Mouse (Mus musculus) MEL (cell line): ENCODE measurements around the gene Ifitm10.
"Not testable (repeated sequence)": the region's sequence is repeated elsewhere in the genome, so short reads cannot be mapped to it uniquely, and the experiment has no call there.

ENCODE experiments used
- CTCF ChIP-seq, 3 experiments: IDR thresholded peaks in 2 of 3; conservative IDR thresholded peaks in 1 of 3; 2 replicates each; pipeline ENCODE4 v1.5.1; 2011 to 2012; ENCODE audit warnings: low read length in 3 of 3, low read depth in 2 of 3, mild to moderate bottlenecking in 2 of 3, improper control_type of control experiment in 1 of 3, inconsistent platforms in 1 of 3, mixed read lengths in 1 of 3, moderate library complexity in 1 of 3; ENCODE audit not compliant: control insufficient read depth in 1 of 3, insufficient read depth in 1 of 3, poor library complexity in 1 of 3, severe bottlenecking in 1 of 3
- EP300 ChIP-seq, 2 experiments: IDR thresholded peaks; 2 replicates each; pipeline ENCODE4 v1.6.1; 2011; ENCODE audit warnings: improper control_type of control experiment in 2 of 2, low read length in 2 of 2, low read depth in 1 of 2, mild to moderate bottlenecking in 1 of 2
- ETS1 ChIP-seq: IDR thresholded peaks from 2 replicates; pipeline ENCODE4 v1.6.1; 2012; ENCODE audit warnings: low read depth, mild to moderate bottlenecking, inconsistent platforms, low read length, improper control_type of control experiment, moderate library complexity
- POLR2A ChIP-seq, 2 experiments: IDR thresholded peaks; 2 replicates each; pipeline ENCODE4 v1.6.1; 2011 to 2012; ENCODE audit warnings: low read length in 2 of 2, mild to moderate bottlenecking in 2 of 2, control low read depth in 1 of 2, improper control_type of control experiment in 1 of 2, low read depth in 1 of 2, moderate library complexity in 1 of 2; ENCODE audit not compliant: control insufficient read depth in 1 of 2, insufficient read depth in 1 of 2, poor library complexity in 1 of 2
- RAD21 ChIP-seq: IDR thresholded peaks from 2 replicates; pipeline ENCODE4 v1.6.1; 2011; ENCODE audit warnings: mild to moderate bottlenecking, low read depth, low read length, improper control_type of control experiment
- SIN3A ChIP-seq: IDR thresholded peaks from 2 replicates; pipeline ENCODE4 v1.6.1; 2012; ENCODE audit warnings: low read length, improper control_type of control experiment, inconsistent platforms
- USF1 ChIP-seq: IDR thresholded peaks from 2 replicates; pipeline ENCODE4 v1.6.1; 2014; ENCODE audit warnings: low read depth, mild to moderate bottlenecking, inconsistent platforms, low read length, improper control_type of control experiment, moderate library complexity
- ZMIZ1 ChIP-seq: IDR thresholded peaks from 2 replicates; pipeline ENCODE4 v1.6.1; 2012; ENCODE audit warnings: low read depth, mild to moderate bottlenecking, inconsistent platforms, low read length, improper control_type of control experiment, moderate library complexity

DNA sequence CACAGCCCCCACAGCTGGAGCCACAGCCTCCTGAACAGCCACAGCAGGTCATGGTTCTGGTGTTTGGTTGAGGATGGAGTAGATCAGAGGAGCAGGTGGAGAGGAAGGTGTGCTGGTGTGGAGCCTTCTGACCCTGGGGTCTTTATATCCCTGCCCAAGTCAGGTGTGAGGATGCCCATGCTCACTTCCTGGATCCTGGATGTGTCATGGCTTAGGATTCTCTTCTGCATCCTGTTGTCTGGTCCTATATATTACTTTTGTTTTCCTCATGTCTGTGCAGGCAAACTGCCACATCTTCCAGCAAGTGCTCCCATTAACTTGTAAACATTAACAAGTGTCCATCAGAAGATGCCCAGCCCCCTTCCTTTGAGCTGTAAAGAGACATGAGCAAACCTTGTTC is 76.5 kb downstream of the Ifitm10 start, which contains the start of gene Krtap5-1:
- not testable (repeated sequence) for TF ChIP-seq ETS1; RAD21; USF1; POLR2A (IDR thresholded peaks at IDR 0.05; ENCODE audit: control insufficient read depth in 1 of 2, insufficient read depth in 1 of 2, low read depth in 1 of 2, low read length in 2 of 2, poor library complexity in 1 of 2); EP300 (IDR thresholded peaks at IDR 0.05; ENCODE audit: low read depth in 1 of 2, low read length in 2 of 2); CTCF (IDR thresholded peaks at IDR 0.05 in 2 of 3, conservative IDR thresholded peaks at IDR 0.05 in 1 of 3; ENCODE audit: control insufficient read depth in 1 of 3, insufficient read depth in 1 of 3, low read depth in 2 of 3, low read length in 3 of 3, poor library complexity in 1 of 3, severe bottlenecking in 1 of 3); ZMIZ1; SIN3A
